Mouse (Mus musculus) heart, embryonic 12.5 days (tissue): ENCODE data around the gene Slc39a11. TPM values are rescaled to one million over a fixed set of nuclear protein-coding genes. Genes with fewer than 3 reads are reported as not detected.

ENCODE experiments used
- ATAC-seq: fragments of 200-750 bp; cut with Nextera tagmentation; 2 replicates; pipeline ENCODE4 v1.8.0; 2017; ENCODE audit warnings: moderate TSS enrichment, moderate library complexity; ENCODE audit not compliant: insufficient number of reproducible peaks, low FRiP score
- H3K27ac ChIP-seq: fragments of 300-500 bp; sonication (generic); 2 replicates; pipeline ENCODE4 v1.5.1; 2016; ENCODE audit warnings: mild to moderate bottlenecking, moderate library complexity; ENCODE audit not compliant: poor library complexity, severe bottlenecking
- H3K27me3 ChIP-seq: fragments of 300-500 bp; sonication (generic); replicated peaks from 2 replicates; pipeline ENCODE4 v1.6.1; 2016; ENCODE audit warnings: mild to moderate bottlenecking, moderate library complexity
- H3K36me3 ChIP-seq: fragments of 300-500 bp; sonication (generic); 2 replicates; pipeline ENCODE4 v1.6.1; 2016; ENCODE audit warnings: mild to moderate bottlenecking, moderate library complexity
- H3K4me1 ChIP-seq: fragments of 300-500 bp; sonication (generic); replicated peaks from 2 replicates; pipeline ENCODE4 v1.6.1; 2016; ENCODE audit warnings: mild to moderate bottlenecking
- H3K4me2 ChIP-seq: fragments of 300-500 bp; sonication (generic); 2 replicates; pipeline ENCODE4 v1.6.1; 2016; ENCODE audit warnings: mild to moderate bottlenecking, moderate library complexity
- H3K4me3 ChIP-seq: fragments of 300-500 bp; sonication (generic); 2 replicates; pipeline ENCODE4 v1.5.1; 2016; ENCODE audit warnings: mild to moderate bottlenecking
- H3K9ac ChIP-seq: fragments of 300-500 bp; sonication (generic); 2 replicates; pipeline ENCODE4 v1.6.1; 2016; ENCODE audit warnings: mild to moderate bottlenecking, moderate library complexity
- H3K9me3 ChIP-seq: fragments of 300-500 bp; sonication (generic); replicated peaks from 2 replicates; pipeline ENCODE4 v1.6.1; 2016; ENCODE audit warnings: mild to moderate bottlenecking, moderate library complexity
- WGBS: fragments of 180-500 bp; shearing (Covaris S2); methylation state at CpG from one replicate; pipeline ENCODE4 v1.1.7; 2016; 5-methylcytosine and 5-hydroxymethylcytosine counted together
- polyA plus RNA-seq: library from polyadenylated mRNA; unstranded; fragments of >200 nt; fragmentation: Nextera tagmentation; extraction: Ambion mirVana; gene quantifications from 2 replicates; pipeline ENCODE4 v1.2.1, GENCODE M21; 2016

The Slc39a11 gene
- polyA plus RNA-seq, 1 experiment from 2014 or later, result 19.0 TPM

DNA sequence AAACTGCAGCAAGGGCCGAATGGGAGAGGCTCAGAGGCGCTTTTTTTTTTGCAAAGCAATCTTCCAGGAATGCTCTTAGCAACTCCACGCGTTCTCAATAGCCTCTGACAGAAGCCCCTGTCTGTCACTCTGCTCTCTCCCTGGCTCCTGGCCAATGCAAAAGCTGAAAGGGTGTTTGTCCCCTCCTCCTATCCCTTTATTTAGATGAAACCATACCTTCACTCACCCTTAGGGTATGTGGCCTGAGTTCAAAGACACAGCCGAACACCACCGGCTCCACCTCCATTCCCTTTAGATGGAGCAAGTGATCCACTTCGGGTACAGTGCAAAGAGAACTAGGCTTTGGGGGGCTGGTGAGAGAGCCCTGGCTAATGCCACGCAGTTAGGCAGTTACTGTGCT is 387.8 kb downstream of the Slc39a11 start:
- Histone ChIP-seq H3K4me3 (no peak overlapping the region), H3K9ac (no peak overlapping the region), H3K4me2 (peak overlapping the region; percentile 2; the same call in 1 of the 2 replicates), H3K27ac (no peak overlapping the region), H3K27me3 (no peaks in the 10 kb centered on the region), H3K36me3 (no peaks in the 10 kb centered on the region), H3K4me1 (peaks cover 30% of the 10 kb centered on the region), H3K9me3 (no peaks in the 10 kb centered on the region)
- ATAC-seq, result 0 out of 2 replicates have a peak, but pooled peaks have one; percentile 22
- WGBS, result 24% methylated on average over 8 of the region's 8 CpGs

DNA sequence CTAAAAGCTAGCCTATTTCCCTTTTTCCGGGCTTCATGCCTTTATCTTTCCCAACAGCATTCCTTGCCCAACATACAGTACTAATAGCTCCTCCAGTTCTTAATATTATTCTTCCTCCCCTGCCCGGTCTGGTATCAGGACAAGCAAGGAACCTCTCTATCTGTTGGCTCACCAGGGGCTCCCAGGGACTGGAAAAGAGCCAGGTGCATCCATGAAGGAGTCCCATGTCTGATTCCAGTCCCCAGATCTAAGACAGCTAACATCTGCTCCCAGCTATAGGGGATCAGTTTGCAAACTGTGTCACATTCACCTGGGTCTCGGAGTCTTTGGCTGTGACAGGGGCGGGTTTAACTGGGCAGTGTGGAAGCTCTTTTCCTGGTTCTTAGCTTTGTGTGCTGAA is 388.5 kb downstream of the Slc39a11 start:
- Histone ChIP-seq H3K4me1 (peaks cover 31% of the 10 kb centered on the region), H3K9me3 (no peaks in the 10 kb centered on the region), H3K4me3 (no peak overlapping the region), H3K27ac (no peak overlapping the region; the same call in 1 of the 2 replicates), H3K9ac (no peak overlapping the region), H3K27me3 (no peaks in the 10 kb centered on the region), H3K4me2 (no peak overlapping the region), H3K36me3 (no peaks in the 10 kb centered on the region)
- 55% methylated on average over 4 of the region's 4 CpGs for WGBS
- ATAC-seq, result no peak

DNA sequence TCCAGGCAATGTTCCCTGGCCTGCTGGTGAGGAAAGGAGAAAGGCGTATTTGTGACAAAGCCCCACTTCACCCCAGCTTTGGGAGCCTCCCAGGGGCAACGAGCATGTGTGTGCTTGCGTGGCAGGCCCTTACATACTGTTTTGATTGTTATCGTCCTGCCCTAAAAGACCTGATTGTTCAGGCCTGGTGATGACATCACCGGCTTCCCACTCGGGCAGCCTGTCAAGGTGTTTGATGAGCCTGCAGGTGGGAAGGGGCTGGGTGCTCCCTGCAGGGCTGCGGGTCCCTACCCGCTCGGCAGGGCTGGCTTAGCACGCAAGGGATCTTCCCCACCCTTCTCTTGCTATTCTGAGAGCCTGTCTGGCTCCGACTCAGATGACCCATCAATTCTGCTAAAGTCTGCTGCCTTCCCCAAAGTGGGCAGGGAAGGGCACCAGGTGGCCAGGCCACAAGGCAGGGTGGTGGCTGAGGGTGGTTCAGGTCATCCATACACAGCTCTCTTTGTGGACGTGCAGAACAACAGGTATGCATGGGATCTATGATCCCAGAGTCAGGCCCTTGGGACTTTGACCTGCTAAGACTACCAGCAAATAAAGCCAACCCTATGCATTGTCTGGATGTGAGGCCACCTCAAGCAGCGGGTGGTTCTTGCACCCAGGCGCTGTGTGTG is 390.0 kb downstream of the Slc39a11 start:
- Histone ChIP-seq H3K4me1 (peaks cover 46% of the 10 kb centered on the region), H3K4me3 (no peak overlapping the region), H3K36me3 (no peaks in the 10 kb centered on the region), H3K9ac (no peak overlapping the region), H3K27me3 (no peaks in the 10 kb centered on the region), H3K4me2 (no peak overlapping the region), H3K9me3 (no peaks in the 10 kb centered on the region), H3K27ac (no peak overlapping the region)
- ATAC-seq, result no peak
- 78% methylated on average over 14 of the region's 14 CpGs for WGBS

GRCm38 (mm10) chr11:113258016-113258415 is 391.9 kb downstream of the Slc39a11 start:
- peaks cover 55% of the 10 kb centered on the region for H3K4me1 ChIP-seq
- H3K27ac ChIP-seq, result no peak overlapping the region
- 79% methylated on average over 6 of the region's 6 CpGs for WGBS
- no peak overlapping the region for H3K4me3 ChIP-seq
- no peak for ATAC-seq
- H3K9me3 ChIP-seq, result no peaks in the 10 kb centered on the region
- H3K9ac ChIP-seq, result no peak overlapping the region
- H3K4me2 ChIP-seq, result no peak overlapping the region
- H3K27me3 ChIP-seq, result no peaks in the 10 kb centered on the region
- H3K36me3 ChIP-seq, result no peaks in the 10 kb centered on the region

DNA sequence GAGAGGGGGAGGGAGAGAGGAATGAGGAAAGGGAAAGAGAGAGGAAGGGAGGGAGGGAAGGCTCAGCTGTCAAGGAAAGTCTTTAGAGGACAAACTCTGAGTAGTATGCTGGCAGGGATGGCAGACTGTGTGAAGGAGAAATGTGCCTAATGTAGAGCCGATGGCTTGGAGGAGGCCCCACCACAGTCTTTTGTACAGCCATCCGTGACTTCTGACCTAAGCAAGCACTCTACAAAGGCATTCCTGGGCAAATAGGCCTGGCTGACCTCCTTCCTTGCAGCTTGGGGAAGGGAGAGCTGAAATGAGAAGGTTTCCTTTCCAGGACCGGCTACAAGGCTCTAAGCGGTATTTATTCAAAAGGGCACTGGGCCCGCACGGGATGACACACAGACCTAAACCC is 395.2 kb downstream of the Slc39a11 start:
- no peak overlapping the region for H3K9ac ChIP-seq
- H3K9me3 ChIP-seq, result no peaks in the 10 kb centered on the region
- ATAC-seq, result no peak
- no peaks in the 10 kb centered on the region for H3K27me3 ChIP-seq
- H3K4me3 ChIP-seq, result no peak overlapping the region
- WGBS, result 68% methylated on average over 6 of the region's 6 CpGs
- peaks cover 40% of the 10 kb centered on the region for H3K4me1 ChIP-seq
- H3K36me3 ChIP-seq, result no peaks in the 10 kb centered on the region
- H3K27ac ChIP-seq, result no peak overlapping the region
- H3K4me2 ChIP-seq, result no peak overlapping the region

DNA sequence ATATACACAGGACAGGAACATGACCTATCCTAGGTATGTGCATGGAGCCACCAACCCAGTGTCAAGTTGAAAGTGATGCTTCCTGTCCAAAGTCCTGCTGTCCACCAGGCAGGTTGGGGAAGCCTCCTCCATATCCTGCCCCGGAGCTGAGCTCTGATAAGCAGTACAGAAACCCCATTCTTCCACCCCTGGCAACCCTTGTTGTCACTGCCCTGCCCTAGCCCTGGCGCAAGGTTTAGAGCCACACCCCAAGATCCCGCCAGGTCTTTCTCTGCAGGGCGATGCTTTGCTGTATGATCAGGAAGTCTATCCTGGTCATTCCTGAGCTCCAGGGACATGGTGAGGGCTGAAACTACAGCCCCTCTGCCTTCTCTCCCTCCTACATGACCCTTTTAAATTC is 396.7 kb downstream of the Slc39a11 start:
- 78% methylated on average over 4 of the region's 4 CpGs for WGBS
- ATAC-seq, result no peak

DNA sequence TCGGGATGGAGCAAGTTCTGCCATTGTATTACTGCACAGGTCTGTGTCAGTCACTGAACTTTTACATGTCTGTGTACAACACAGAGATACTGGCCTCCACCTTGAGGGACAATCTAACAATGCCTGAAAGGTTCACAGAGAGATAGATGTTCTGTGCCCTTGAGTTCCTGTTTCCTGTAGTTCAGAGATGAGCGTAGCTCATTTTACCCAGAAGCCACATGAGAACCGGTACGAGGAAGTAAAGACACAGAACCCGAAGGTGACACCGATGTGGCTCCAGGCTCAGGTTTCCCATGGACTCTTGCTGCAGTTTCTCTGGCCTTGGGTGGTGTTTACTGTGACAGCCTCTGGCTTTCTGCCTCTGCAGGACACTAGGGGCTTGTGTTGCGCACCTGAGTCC is 398.7 kb downstream of the Slc39a11 start:
- Histone ChIP-seq H3K4me1 (peaks cover 31% of the 10 kb centered on the region), H3K27ac (no peak overlapping the region), H3K36me3 (no peaks in the 10 kb centered on the region), H3K4me2 (no peak overlapping the region), H3K9me3 (no peaks in the 10 kb centered on the region), H3K9ac (no peak overlapping the region), H3K27me3 (no peaks in the 10 kb centered on the region), H3K4me3 (no peak overlapping the region)
- WGBS, result 87% methylated on average over 7 of the region's 7 CpGs
- no peak for ATAC-seq

More for the DNA sequence above, 396.7 kb downstream of the Slc39a11 start:
- Histone ChIP-seq H3K27ac (no peak overlapping the region), H3K9me3 (no peaks in the 10 kb centered on the region), H3K4me1 (peaks cover 38% of the 10 kb centered on the region), H3K9ac (no peak overlapping the region), H3K4me3 (no peak overlapping the region), H3K4me2 (no peak overlapping the region), H3K27me3 (no peaks in the 10 kb centered on the region), H3K36me3 (no peaks in the 10 kb centered on the region)

DNA sequence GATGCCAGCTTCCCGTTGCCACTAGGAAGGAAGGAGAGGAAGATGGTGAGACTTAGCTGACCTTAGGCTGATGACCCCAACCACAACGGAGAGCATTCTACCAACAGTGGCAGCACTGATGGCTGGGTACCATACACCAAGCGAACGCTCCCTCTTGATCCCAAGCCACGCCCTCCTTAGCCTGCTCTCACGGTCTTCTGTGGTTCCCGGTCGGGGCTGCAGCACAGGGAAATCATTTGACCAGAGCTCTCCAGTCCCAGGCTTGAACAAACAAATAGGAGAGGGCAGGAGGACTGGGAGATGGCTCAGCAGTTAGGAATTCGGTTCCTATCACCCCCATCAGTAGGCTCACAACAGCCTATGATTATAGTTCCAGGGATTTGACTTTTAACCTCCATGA is 403.4 kb downstream of the Slc39a11 start:
- H3K27me3 ChIP-seq, result no peaks in the 10 kb centered on the region
- no peak overlapping the region for H3K9ac ChIP-seq
- no peak overlapping the region for H3K4me3 ChIP-seq
- no peak for ATAC-seq
- peaks cover 2% of the 10 kb centered on the region for H3K4me1 ChIP-seq
- H3K27ac ChIP-seq, result no peak overlapping the region
- H3K4me2 ChIP-seq, result no peak overlapping the region
- WGBS, result 52% methylated on average over 9 of the region's 9 CpGs
- H3K36me3 ChIP-seq, result no peaks in the 10 kb centered on the region
- H3K9me3 ChIP-seq, result no peaks in the 10 kb centered on the region

GRCm38 (mm10) chr11:113245666-113246065 is 404.2 kb downstream of the Slc39a11 start:
- Histone ChIP-seq H3K27ac (no peak overlapping the region), H3K9me3 (no peaks in the 10 kb centered on the region), H3K36me3 (no peaks in the 10 kb centered on the region), H3K9ac (no peak overlapping the region), H3K4me1 (no peaks in the 10 kb centered on the region; the same call in 1 of the 2 replicates), H3K27me3 (no peaks in the 10 kb centered on the region), H3K4me3 (no peak overlapping the region), H3K4me2 (no peak overlapping the region)
- 79% methylated on average over 10 of the region's 10 CpGs for WGBS
- ATAC-seq, result no peak

GRCm38 (mm10) chr11:113234432-113234831 is 415.4 kb downstream of the Slc39a11 start:
- WGBS, result 64% methylated on average over 2 of the region's 2 CpGs
- 0 out of 2 replicates have a peak, but pooled peaks cover 3% of the 10 kb centered on the region for H3K9me3 ChIP-seq
- no peak for ATAC-seq

GRCm38 (mm10) chr11:113232049-113232448 is 417.8 kb downstream of the Slc39a11 start:
- 28% methylated on average over 6 of the region's 6 CpGs for WGBS
- Histone ChIP-seq H3K4me1 (peaks cover 5% of the 10 kb centered on the region; the same call in 1 of the 2 replicates), H3K36me3 (no peaks in the 10 kb centered on the region), H3K9ac (no peak overlapping the region), H3K9me3 (0 out of 2 replicates have a peak, but pooled peaks cover 2% of the 10 kb centered on the region), H3K27ac (no peak overlapping the region), H3K4me3 (no peak overlapping the region), H3K4me2 (no peak overlapping the region), H3K27me3 (no peaks in the 10 kb centered on the region)
- ATAC-seq, result no peak

More at GRCm38 (mm10) chr11:113234432-113234831, 415.4 kb downstream of the Slc39a11 start:
- no peaks in the 10 kb centered on the region for H3K27me3 ChIP-seq
- no peak overlapping the region for H3K9ac ChIP-seq
- H3K27ac ChIP-seq, result no peak overlapping the region
- H3K4me1 ChIP-seq, result peaks cover 5% of the 10 kb centered on the region; the same call in 1 of the 2 replicates
- no peak overlapping the region for H3K4me3 ChIP-seq
- H3K4me2 ChIP-seq, result no peak overlapping the region
- H3K36me3 ChIP-seq, result no peaks in the 10 kb centered on the region
